In the genomic region with DNA sequence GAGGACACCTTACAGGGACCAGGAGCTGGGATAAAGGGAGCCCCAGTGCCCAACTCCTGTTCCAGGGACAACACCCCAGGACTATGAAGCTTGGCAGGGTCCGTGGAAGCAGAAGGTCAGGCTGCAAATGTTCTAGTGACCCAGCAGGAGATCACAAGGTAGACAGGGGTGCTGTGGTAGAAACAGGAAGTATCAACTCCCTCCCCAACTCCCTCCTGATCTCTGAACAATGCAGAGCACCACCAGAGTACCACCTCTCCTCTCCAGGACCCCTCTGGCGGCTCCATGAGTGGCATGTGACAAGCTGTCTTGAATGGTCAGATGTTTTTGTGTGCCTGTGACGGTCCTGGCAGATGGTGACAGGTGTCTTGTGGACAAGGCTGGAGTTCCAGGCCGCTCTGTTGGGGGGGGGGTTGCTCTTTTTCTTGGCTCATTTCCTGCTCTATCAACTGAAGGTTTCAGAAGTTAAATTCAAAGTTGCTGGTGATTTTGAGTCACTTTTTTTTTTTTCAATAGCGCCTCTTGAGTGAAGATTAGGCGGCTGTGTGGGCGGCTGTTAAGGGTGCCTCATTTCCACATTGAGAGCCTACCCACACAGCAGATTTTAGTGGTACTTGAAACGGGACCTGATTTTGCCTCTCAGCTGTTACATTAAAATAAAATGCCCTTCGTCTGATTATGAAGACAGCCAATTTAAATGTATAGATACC, we compare ENCODE assay signal across 14 mouse cellular contexts.
DNase-seq lines count a peak whose midpoint lies in the region; ATAC-seq lines count a peak whose summit lies in the region.
"Had no signal": no experiment of that assay in that cellular context is flagged by ENCODE, and none has a peak within 500 bp of the region (broad histone marks: within the 10 kb centered on the region; RNA-seq: fewer than 3 reads in every experiment).

No protein-coding gene starts in this region.

- no peaks in the 10 kb centered on the region for H3K36me3 ChIP-seq in hindbrain, embryonic 16.5 days (ENCODE audit: control insufficient read depth, insufficient read depth, low read length)
- no peaks in the 10 kb centered on the region for H3K36me3 ChIP-seq in hindbrain, embryonic 14.5 days (replicated peaks; ENCODE audit: control insufficient read depth, insufficient read depth)
- H3K36me3 ChIP-seq: forebrain, embryonic 10.5 days; heart, embryonic 15.5 days; liver, embryonic 13.5 days had no signal

- H3K4me3 ChIP-seq in hindbrain, embryonic 16.5 days (ENCODE audit: low read length), result no peak overlapping the region
- no peak overlapping the region for H3K4me3 ChIP-seq in hindbrain, embryonic 14.5 days (replicated peaks; ENCODE audit: low read length)
- H3K4me3 ChIP-seq: forebrain, embryonic 10.5 days; heart, embryonic 15.5 days; liver, embryonic 13.5 days had no signal

- no peaks in the 10 kb centered on the region for H3K9me3 ChIP-seq in hindbrain, embryonic 16.5 days (ENCODE audit: control insufficient read depth, low read length)
- no peaks in the 10 kb centered on the region for H3K9me3 ChIP-seq in hindbrain, embryonic 14.5 days (ENCODE audit: control insufficient read depth, low read length)
- H3K9me3 ChIP-seq: forebrain, embryonic 10.5 days; heart, embryonic 15.5 days; liver, embryonic 13.5 days had no signal

- H3K4me2 ChIP-seq in hindbrain, embryonic 16.5 days (ENCODE audit: low read length), result no peak overlapping the region
- no peak overlapping the region for H3K4me2 ChIP-seq in hindbrain, embryonic 14.5 days (replicated peaks)
- H3K4me2 ChIP-seq: heart, embryonic 15.5 days; liver, embryonic 13.5 days had no signal

- no peak for ATAC-seq in hindbrain, embryonic 16.5 days
- no peak for ATAC-seq in hindbrain, embryonic 14.5 days (ENCODE audit: low FRiP score)

- DNase-seq in spleen, postnatal 36 days (ENCODE audit: low spot score in 2 of 2), result peak; percentile 7 to 8
- no peak for DNase-seq in spleen, adult 18-20 months
- DNase-seq in frontal cortex, postnatal 10 days (ENCODE audit: low spot score in 2 of 2), result peak; percentile 49 to 61
- DNase-seq in naive thymus-derived CD4-positive, alpha-beta T cell, adult 2 months (ENCODE audit: low read depth), result peak; percentile 18
- peak; percentile 19 to 21 for DNase-seq in thymus, postnatal 36 days
- no peak for DNase-seq in cerebellum, adult 11 months
- DNase-seq in hindbrain, embryonic 14.5 days (ENCODE audit: low spot score), result no peak
- DNase-seq: cerebellum, adult 8-10 months; gastrocnemius, postnatal 10 days; liver, embryonic 13.5 days; lung, postnatal 36 days had no signal

- no peaks in the 10 kb centered on the region for H3K27me3 ChIP-seq in hindbrain, embryonic 16.5 days (replicated peaks; ENCODE audit: control insufficient read depth, insufficient read depth, low read length)
- H3K27me3 ChIP-seq in hindbrain, embryonic 14.5 days (ENCODE audit: control insufficient read depth, insufficient read depth, low read length), result no peaks in the 10 kb centered on the region
- H3K27me3 ChIP-seq: heart, embryonic 15.5 days; liver, embryonic 13.5 days had no signal

- peaks cover 5% of the 10 kb centered on the region for H3K4me1 ChIP-seq in hindbrain, embryonic 16.5 days (ENCODE audit: control insufficient read depth, insufficient read depth, low read depth, low read length)
- H3K4me1 ChIP-seq in hindbrain, embryonic 14.5 days (replicated peaks; ENCODE audit: control insufficient read depth, insufficient read depth, low read length), result no peaks in the 10 kb centered on the region
- H3K4me1 ChIP-seq: liver, embryonic 13.5 days had no signal

- H3K27ac ChIP-seq in hindbrain, embryonic 16.5 days (ENCODE audit: low read depth, low read length), result no peak overlapping the region
- no peak overlapping the region for H3K27ac ChIP-seq in hindbrain, embryonic 14.5 days
- H3K27ac ChIP-seq: forebrain, embryonic 10.5 days; heart, embryonic 15.5 days; liver, embryonic 13.5 days had no signal

- H3K9ac ChIP-seq in hindbrain, embryonic 16.5 days (ENCODE audit: low read depth, low read length), result no peak overlapping the region
- no peak overlapping the region for H3K9ac ChIP-seq in hindbrain, embryonic 14.5 days
- H3K9ac ChIP-seq: heart, embryonic 15.5 days; liver, embryonic 13.5 days had no signal

- 78% methylated on average over 9 of the region's 9 CpGs for WGBS in hindbrain, embryonic 16.5 days
- 79% methylated on average over 9 of the region's 9 CpGs for WGBS in hindbrain, embryonic 14.5 days

Comparison
In these comparisons a context has a peak if more than half of its experiments do, and no peak if none do; other contexts are left out.
1. DNase-seq: peak in spleen, postnatal 36 days (2 of 2), frontal cortex, postnatal 10 days (2 of 2), naive thymus-derived CD4-positive, alpha-beta T cell, adult 2 months (single experiment) and thymus, postnatal 36 days (2 of 2); none in spleen, adult 18-20 months (0 of 2), cerebellum, adult 11 months (single experiment) and hindbrain, embryonic 14.5 days (single experiment).